Mouse (Mus musculus): ENCODE results near the gene Zdhhc11. TPM values are rescaled to one million over a fixed set of nuclear protein-coding genes. Genes with fewer than 3 reads are reported as not detected.

The Zdhhc11 gene
- polyA plus RNA-seq, 1 experiment from 2014 or later: not detected

GRCm38 (mm10) chr13:74031133-74031532 lies 67.5 kb downstream of the Zdhhc11 start:
- H3K4me1 ChIP-seq (replicated peaks): no peaks in the 10 kb centered on the region
- no peak overlapping the region for H3K9ac ChIP-seq (replicated peaks)
- no peak overlapping the region for H3K27ac ChIP-seq
- 82% methylated on average over 8 of the region's 8 CpGs for WGBS
- H3K36me3 ChIP-seq: peaks cover 22% of the 10 kb centered on the region
- H3K27me3 ChIP-seq: no peaks in the 10 kb centered on the region
- no peak overlapping the region for H3K4me3 ChIP-seq (replicated peaks)
- no peaks in the 10 kb centered on the region for H3K9me3 ChIP-seq
- H3K4me2 ChIP-seq (replicated peaks): no peak overlapping the region
- ATAC-seq: no peak

GRCm38 (mm10) chr13:74034756-74035155 lies 71.1 kb downstream of the Zdhhc11 start:
- Histone ChIP-seq H3K27me3 (no peaks in the 10 kb centered on the region), H3K4me2 (replicated peaks) (no peak overlapping the region), H3K4me1 (replicated peaks) (no peaks in the 10 kb centered on the region), H3K9me3 (no peaks in the 10 kb centered on the region), H3K36me3 (peaks cover 38% of the 10 kb centered on the region), H3K27ac (no peak overlapping the region), H3K4me3 (replicated peaks) (no peak overlapping the region), H3K9ac (replicated peaks) (no peak overlapping the region)
- ATAC-seq: no peak
- WGBS: 93% methylated on average over 2 of the region's 2 CpGs

GRCm38 (mm10) chr13:74035776-74036175 lies 72.1 kb downstream of the Zdhhc11 start:
- Histone ChIP-seq H3K9me3 (no peaks in the 10 kb centered on the region), H3K4me3 (replicated peaks) (no peak overlapping the region), H3K4me1 (replicated peaks) (no peaks in the 10 kb centered on the region), H3K9ac (replicated peaks) (no peak overlapping the region), H3K27ac (no peak overlapping the region), H3K36me3 (peaks cover 48% of the 10 kb centered on the region), H3K27me3 (no peaks in the 10 kb centered on the region), H3K4me2 (replicated peaks) (no peak overlapping the region)
- no peak for ATAC-seq
- 94% methylated on average over 2 of the region's 2 CpGs for WGBS

GRCm38 (mm10) chr13:74039926-74040325 lies 76.3 kb downstream of the Zdhhc11 start:
- no peak overlapping the region for H3K4me2 ChIP-seq (replicated peaks)
- H3K9ac ChIP-seq (replicated peaks): no peak overlapping the region
- H3K9me3 ChIP-seq: no peaks in the 10 kb centered on the region
- H3K36me3 ChIP-seq: peaks cover 51% of the 10 kb centered on the region
- no peaks in the 10 kb centered on the region for H3K4me1 ChIP-seq (replicated peaks)
- no peak overlapping the region for H3K27ac ChIP-seq
- no peaks in the 10 kb centered on the region for H3K27me3 ChIP-seq
- no peak overlapping the region for H3K4me3 ChIP-seq (replicated peaks)
- 94% methylated on average over 3 of the region's 3 CpGs for WGBS
- ATAC-seq: no peak

Small RNA genes lying within 50 kb of the gene (microRNA-seq; reads per million reads assigned to microRNA genes)
- gene Gm25197: not detected

Other genes starting within 250 kb of the Zdhhc11 start
- 16.0 and 18.5 TPM in 2 replicates for gene Slc12a7, start 230.8 kb upstream of the Zdhhc11 start, polyA plus RNA-seq (2015; fragmentation: Nextera tagmentation; extraction: Ambion mirVana)
- gene Nkd2, start 116.2 kb upstream of the Zdhhc11 start, polyA plus RNA-seq (2015; fragmentation: Nextera tagmentation; extraction: Ambion mirVana): 7.2 and 7.6 TPM in 2 replicates
- 17.4 and 19.7 TPM in 2 replicates for gene Trip13, start 26.1 kb upstream of the Zdhhc11 start, polyA plus RNA-seq (2015; fragmentation: Nextera tagmentation; extraction: Ambion mirVana)
- 96.4 and 101 TPM in 2 replicates for gene Brd9, start 26.0 kb upstream of the Zdhhc11 start, polyA plus RNA-seq (2015; fragmentation: Nextera tagmentation; extraction: Ambion mirVana)
- gene Tppp, start 45.6 kb downstream of the Zdhhc11 start, polyA plus RNA-seq (2015; fragmentation: Nextera tagmentation; extraction: Ambion mirVana): 6.4 and 6.7 TPM in 2 replicates
- 13.0 and 14.1 TPM in 2 replicates for gene Cep72, start 98.4 kb downstream of the Zdhhc11 start, polyA plus RNA-seq (2015; fragmentation: Nextera tagmentation; extraction: Ambion mirVana)
- 0.03 TPM in 1 of 2 replicates, not detected in the other for gene Slc9a3, start 157.6 kb downstream of the Zdhhc11 start, polyA plus RNA-seq (2015; fragmentation: Nextera tagmentation; extraction: Ambion mirVana)
- gene Exoc3, start 244.9 kb downstream of the Zdhhc11 start, polyA plus RNA-seq (2015; fragmentation: Nextera tagmentation; extraction: Ambion mirVana): 104 and 105 TPM in 2 replicates